Comparison of ENCODE assay signal across 8 mouse cellular contexts in genomic region chr13:104285031-104285431, GRCm38 (mm10). TPM values are rescaled to one million over a fixed set of nuclear protein-coding genes. Genes with fewer than 3 reads are reported as not detected.
DNase-seq lines count a peak whose midpoint lies in the region; ATAC-seq lines count a peak whose summit lies in the region.

No protein-coding gene starts in this region.

- H3K27ac ChIP-seq in heart, embryonic 11.5 days (ENCODE audit: low read depth, low read length) = peak overlapping the region; percentile 93

- ATAC-seq in heart, embryonic 11.5 days (replicated peaks; ENCODE audit: insufficient number of reproducible peaks, low FRiP score, low TSS enrichment) = no peak

- H3K4me1 ChIP-seq in heart, embryonic 11.5 days (ENCODE audit: control insufficient read depth, insufficient read depth, low read length) = peaks cover 2% of the 10 kb centered on the region; the same call in 1 of the 2 replicates
- H3K4me1 ChIP-seq in megakaryocyte, embryonic 14.5 days = peaks cover 12% of the 10 kb centered on the region; the same call in 1 of the 2 replicates

- peak; percentile 29 for DNase-seq in adrenal gland, adult 2 months
- no peak for DNase-seq in adrenal gland, postnatal 14 days
- DNase-seq in 3134 (ENCODE audit: extremely low read depth, insufficient read length, low spot score) = peak; percentile 13
- DNase-seq in cerebellum, adult 9-10 months = peak; percentile 70
- DNase-seq in kidney, postnatal 14 days = peak; percentile 23
- no peak for DNase-seq in right cerebral cortex, postnatal 25 days

- H3K4me2 ChIP-seq in heart, embryonic 11.5 days = peak overlapping the region; percentile 75

- H3K4me3 ChIP-seq in heart, embryonic 11.5 days (ENCODE audit: low read depth, low read length) = peak overlapping the region; percentile 67; the same call in 1 of the 2 replicates
- H3K4me3 ChIP-seq in megakaryocyte, embryonic 14.5 days (replicated peaks) = peak overlapping the region; percentile 91

- WGBS in heart, embryonic 11.5 days (ENCODE audit: insufficient replicate concordance) = 3% methylated on average over 2 of the region's 2 CpGs

- no peaks in the 10 kb centered on the region for H3K9me3 ChIP-seq in heart, embryonic 11.5 days (replicated peaks; ENCODE audit: control insufficient read depth, low read length)
- no peaks in the 10 kb centered on the region for H3K9me3 ChIP-seq in megakaryocyte, embryonic 14.5 days

- no peaks in the 10 kb centered on the region for H3K36me3 ChIP-seq in heart, embryonic 11.5 days (ENCODE audit: control insufficient read depth, insufficient read depth, low read length)
- no peaks in the 10 kb centered on the region for H3K36me3 ChIP-seq in megakaryocyte, embryonic 14.5 days (replicated peaks; ENCODE audit: low read length)

- 0 out of 2 replicates have a peak overlapping the region, but pooled peaks have one; percentile 34 for H3K9ac ChIP-seq in heart, embryonic 11.5 days (ENCODE audit: low read depth, low read length)

- no peaks in the 10 kb centered on the region for H3K27me3 ChIP-seq in heart, embryonic 11.5 days (ENCODE audit: control insufficient read depth, insufficient read depth, low read length)
- H3K27me3 ChIP-seq in megakaryocyte, embryonic 14.5 days (replicated peaks) = no peaks in the 10 kb centered on the region

RNA-seq across cellular contexts. Expression of gene Adamts6, which starts 2.6 kb away (rescaled TPM):
- 1 to 10 TPM; 1.7 to 4.0 TPM for total RNA-seq in adrenal gland, adult 2 months (2021)
- polyA plus RNA-seq in adrenal gland, adult 2 months (2012; rRNA removed) = 1.00 and 1.1 TPM in 2 replicates
- total RNA-seq in adrenal gland, postnatal 14 days (2021) = 3.2 and 3.8 TPM in 2 replicates
- 6.2 and 7.1 TPM in 2 replicates for polyA plus RNA-seq in heart, embryonic 11.5 days (2014; fragmentation: Nextera tagmentation; extraction: Ambion mirVana)
- polyA plus RNA-seq in megakaryocyte, embryonic 14.5 days (2012; ENCODE audit: insufficient read depth, low replicate concordance) = 0.02 TPM in 1 of 2 replicates, not detected in the other

RNA-seq across cellular contexts. Expression of gene Ppwd1, which starts 56.4 kb away (rescaled TPM):
- total RNA-seq in adrenal gland, adult 2 months (2021) = 10 to 100 TPM; 12.7 to 14.2 TPM
- polyA plus RNA-seq in adrenal gland, adult 2 months (2012; rRNA removed) = 0.24 and 0.44 TPM in 2 replicates
- total RNA-seq in adrenal gland, postnatal 14 days (2021) = 16.7 and 18.1 TPM in 2 replicates
- 9.3 and 11.9 TPM in 2 replicates for polyA plus RNA-seq in heart, embryonic 11.5 days (2014; fragmentation: Nextera tagmentation; extraction: Ambion mirVana)
- polyA plus RNA-seq in megakaryocyte, embryonic 14.5 days (2012; ENCODE audit: insufficient read depth, low replicate concordance) = 1.8 TPM in 1 of 2 replicates, not detected in the other

RNA-seq across cellular contexts. Expression of gene Cenpk, which starts 56.6 kb away (rescaled TPM):
- total RNA-seq in adrenal gland, adult 2 months (2021) = 1 to 10 TPM; 1.5 to 1.9 TPM
- 0.12 and 0.21 TPM in 2 replicates for polyA plus RNA-seq in adrenal gland, adult 2 months (2012; rRNA removed)
- total RNA-seq in adrenal gland, postnatal 14 days (2021) = 5.4 and 7.6 TPM in 2 replicates
- 49.9 and 56.0 TPM in 2 replicates for polyA plus RNA-seq in heart, embryonic 11.5 days (2014; fragmentation: Nextera tagmentation; extraction: Ambion mirVana)
- not detected in 2 replicates for polyA plus RNA-seq in megakaryocyte, embryonic 14.5 days (2012; ENCODE audit: insufficient read depth, low replicate concordance)

Comparison
In these comparisons a context has a peak if more than half of its experiments do, and no peak if none do; other contexts are left out.
1. DNase-seq: peak in adrenal gland, adult 2 months (single experiment), 3134 (single experiment), cerebellum, adult 9-10 months (single experiment) and kidney, postnatal 14 days (single experiment); none in adrenal gland, postnatal 14 days (single experiment) and right cerebral cortex, postnatal 25 days (single experiment).
2. RNA of gene Cenpk, which starts 56.6 kb away (polyA plus RNA-seq): 49.9 to 56.0 TPM in heart, embryonic 11.5 days; 0.12 to 0.21 TPM in adrenal gland, adult 2 months and not detected in megakaryocyte, embryonic 14.5 days; every median in the first group is over 10 times any median in the second.